Mouse (Mus musculus): ENCODE results near the gene Sobp. TPM values are rescaled to one million over a fixed set of nuclear protein-coding genes. Genes with fewer than 3 reads are reported as not detected.

Gene Sobp
- polyA plus RNA-seq, 1 experiment from 2014 or later = 12.4 TPM

DNA sequence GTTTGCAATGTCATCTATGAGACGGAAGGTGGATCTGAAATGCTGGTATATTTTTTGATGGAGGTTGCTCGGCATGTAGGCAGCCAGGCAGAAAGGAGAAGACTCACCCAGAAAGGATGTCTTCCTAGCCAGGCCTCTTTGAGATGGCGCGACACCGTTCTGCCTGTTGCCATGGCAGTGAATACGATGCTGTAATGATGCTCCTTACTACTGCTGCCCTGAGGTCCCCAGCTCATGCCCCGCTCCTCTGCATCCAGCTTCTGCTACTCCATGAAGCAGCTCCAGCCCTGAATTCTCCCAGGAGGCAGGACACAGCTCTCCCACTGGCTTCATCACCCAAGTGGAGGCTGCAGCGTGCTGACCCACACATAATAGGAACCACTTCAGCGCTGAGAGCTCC is 183.3 kb downstream of the Sobp start:
- Histone ChIP-seq H3K9me3 (replicated peaks; ENCODE audit: control insufficient read depth, low read length, poor library complexity, severe bottlenecking) (no peaks in the 10 kb centered on the region), H3K27me3 (ENCODE audit: control insufficient read depth, insufficient read depth, low read depth, low read length) (no peaks in the 10 kb centered on the region), H3K4me2 (ENCODE audit: low read length) (no peak overlapping the region), H3K36me3 (ENCODE audit: control insufficient read depth, insufficient read depth, low read length) (no peaks in the 10 kb centered on the region), H3K4me1 (ENCODE audit: control insufficient read depth, insufficient read depth, low read length) (peaks cover 9% of the 10 kb centered on the region), H3K27ac (ENCODE audit: low read length) (0 out of 2 replicates have a peak overlapping the region, but pooled peaks have one; percentile 5), H3K4me3 (ENCODE audit: low read depth, low read length) (no peak overlapping the region), H3K9ac (ENCODE audit: low read depth, low read length) (no peak overlapping the region)
- 38% methylated on average over 9 of the region's 9 CpGs for WGBS
- peak; percentile 66; the same call in 1 of the 2 replicates for ATAC-seq

DNA sequence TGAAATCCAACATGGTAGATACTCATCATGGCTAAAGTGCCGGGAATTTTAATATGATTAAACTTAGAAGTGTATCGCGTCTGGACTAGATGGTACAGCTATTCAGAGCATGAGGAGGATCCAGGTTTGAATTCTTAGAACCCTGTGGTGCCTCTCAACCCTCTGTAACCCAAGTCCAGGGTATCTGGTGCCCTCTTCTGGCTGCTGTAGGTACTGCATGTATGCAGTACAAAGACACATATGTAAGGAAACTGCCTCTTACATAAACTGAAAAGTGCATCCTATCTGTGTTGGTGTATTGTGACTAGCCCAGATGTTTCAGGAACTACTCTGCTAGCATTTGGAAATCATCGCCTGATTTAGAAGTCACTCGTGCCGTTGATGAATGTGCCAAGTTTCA is 184.4 kb downstream of the Sobp start:
- Histone ChIP-seq H3K36me3 (ENCODE audit: control insufficient read depth, insufficient read depth, low read length) (no peaks in the 10 kb centered on the region), H3K27ac (ENCODE audit: low read length) (no peak overlapping the region), H3K9ac (ENCODE audit: low read depth, low read length) (no peak overlapping the region), H3K27me3 (ENCODE audit: control insufficient read depth, insufficient read depth, low read depth, low read length) (no peaks in the 10 kb centered on the region), H3K4me1 (ENCODE audit: control insufficient read depth, insufficient read depth, low read length) (peaks cover 9% of the 10 kb centered on the region), H3K4me2 (ENCODE audit: low read length) (no peak overlapping the region), H3K4me3 (ENCODE audit: low read depth, low read length) (no peak overlapping the region), H3K9me3 (replicated peaks; ENCODE audit: control insufficient read depth, low read length, poor library complexity, severe bottlenecking) (no peaks in the 10 kb centered on the region)
- WGBS = 30% methylated on average over 6 of the region's 6 CpGs
- no peak for ATAC-seq

DNA sequence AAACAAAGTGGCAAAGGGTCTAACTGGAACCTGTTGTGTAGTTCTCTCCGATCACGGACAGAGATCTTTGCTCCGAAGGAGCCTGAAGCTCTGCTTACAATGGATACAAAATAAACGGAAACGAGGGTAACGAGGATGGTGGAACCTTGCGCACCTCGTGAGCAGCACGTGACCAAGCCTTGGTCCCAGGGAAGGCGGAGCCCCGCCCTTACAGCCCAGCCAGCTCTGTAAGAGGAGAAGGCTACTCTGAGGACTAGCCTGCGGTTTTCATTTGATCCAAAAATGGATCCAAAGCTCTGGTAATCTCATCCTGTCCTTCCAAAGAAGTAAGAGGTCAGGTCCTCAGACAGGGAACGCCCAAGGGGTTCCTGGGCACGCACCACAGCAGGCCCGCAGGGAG is 185.7 kb downstream of the Sobp start:
- Histone ChIP-seq H3K36me3 (ENCODE audit: control insufficient read depth, insufficient read depth, low read length) (no peaks in the 10 kb centered on the region), H3K27me3 (ENCODE audit: control insufficient read depth, insufficient read depth, low read depth, low read length) (no peaks in the 10 kb centered on the region), H3K4me3 (ENCODE audit: low read depth, low read length) (no peak overlapping the region), H3K27ac (ENCODE audit: low read length) (no peak overlapping the region), H3K9ac (ENCODE audit: low read depth, low read length) (no peak overlapping the region), H3K4me2 (ENCODE audit: low read length) (no peak overlapping the region), H3K4me1 (ENCODE audit: control insufficient read depth, insufficient read depth, low read length) (peaks cover 6% of the 10 kb centered on the region; the same call in 1 of the 2 replicates), H3K9me3 (replicated peaks; ENCODE audit: control insufficient read depth, low read length, poor library complexity, severe bottlenecking) (no peaks in the 10 kb centered on the region)
- no peak for ATAC-seq
- 60% methylated on average over 15 of the region's 15 CpGs for WGBS

DNA sequence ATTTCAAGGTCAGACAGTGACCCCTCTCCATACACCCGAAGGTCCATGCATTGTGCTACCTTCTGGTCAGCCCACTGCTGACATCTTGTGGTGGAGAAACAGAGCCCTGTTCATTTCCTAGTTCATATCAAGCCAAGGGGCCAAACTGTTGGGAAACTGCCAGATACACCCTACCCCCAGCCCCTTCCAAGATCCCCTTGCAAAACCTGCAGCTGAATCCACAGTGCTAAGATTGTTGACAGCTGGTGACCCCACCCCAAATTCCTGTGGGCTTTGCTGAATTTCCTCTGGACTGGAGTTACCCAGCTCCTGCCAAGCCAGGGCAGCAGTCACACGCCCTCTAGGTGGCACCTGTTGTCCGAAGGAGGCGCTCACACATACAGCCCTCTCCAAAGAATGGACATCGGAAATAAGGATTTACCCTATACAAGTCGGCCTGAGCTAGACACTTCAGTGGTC is 186.7 kb downstream of the Sobp start:
- WGBS = 15% methylated on average over 6 of the region's 6 CpGs
- peaks cover 6% of the 10 kb centered on the region; the same call in 1 of the 2 replicates for H3K4me1 ChIP-seq (ENCODE audit: control insufficient read depth, insufficient read depth, low read length)
- peak; percentile 55; the same call in 1 of the 2 replicates for ATAC-seq
- H3K27me3 ChIP-seq (ENCODE audit: control insufficient read depth, insufficient read depth, low read depth, low read length) = no peaks in the 10 kb centered on the region
- H3K4me3 ChIP-seq (ENCODE audit: low read depth, low read length) = no peak overlapping the region
- H3K4me2 ChIP-seq (ENCODE audit: low read length) = no peak overlapping the region
- H3K27ac ChIP-seq (ENCODE audit: low read length) = no peak overlapping the region
- no peaks in the 10 kb centered on the region for H3K9me3 ChIP-seq (replicated peaks; ENCODE audit: control insufficient read depth, low read length, poor library complexity, severe bottlenecking)
- H3K36me3 ChIP-seq (ENCODE audit: control insufficient read depth, insufficient read depth, low read length) = no peaks in the 10 kb centered on the region
- no peak overlapping the region for H3K9ac ChIP-seq (ENCODE audit: low read depth, low read length)

DNA sequence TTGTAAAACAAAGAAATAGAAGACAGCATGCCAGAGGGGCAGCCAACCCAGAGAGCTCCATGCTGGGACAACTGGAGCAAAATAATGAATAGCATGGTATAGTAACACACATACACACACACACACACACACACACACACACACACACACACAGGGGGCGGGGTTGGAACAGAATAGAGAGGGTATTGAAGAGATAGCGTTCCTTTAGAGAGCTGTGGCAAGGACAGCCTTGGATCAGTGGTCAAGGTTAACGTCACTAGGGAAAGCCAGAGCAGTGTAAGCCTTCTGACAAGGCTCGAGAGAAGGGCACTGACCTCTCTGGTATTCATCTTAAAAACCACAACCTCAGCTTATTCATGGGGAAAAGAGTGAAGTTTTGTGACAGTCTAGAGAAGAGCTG is 189.4 kb downstream of the Sobp start:
- Histone ChIP-seq H3K4me1 (ENCODE audit: control insufficient read depth, insufficient read depth, low read length) (no peaks in the 10 kb centered on the region), H3K27ac (ENCODE audit: low read length) (no peak overlapping the region), H3K4me2 (ENCODE audit: low read length) (no peak overlapping the region), H3K4me3 (ENCODE audit: low read depth, low read length) (no peak overlapping the region), H3K36me3 (ENCODE audit: control insufficient read depth, insufficient read depth, low read length) (no peaks in the 10 kb centered on the region), H3K27me3 (ENCODE audit: control insufficient read depth, insufficient read depth, low read depth, low read length) (no peaks in the 10 kb centered on the region), H3K9ac (ENCODE audit: low read depth, low read length) (no peak overlapping the region), H3K9me3 (replicated peaks; ENCODE audit: control insufficient read depth, low read length, poor library complexity, severe bottlenecking) (no peaks in the 10 kb centered on the region)
- 60% methylated on average over 4 of the region's 4 CpGs for WGBS
- ATAC-seq = no peak

DNA sequence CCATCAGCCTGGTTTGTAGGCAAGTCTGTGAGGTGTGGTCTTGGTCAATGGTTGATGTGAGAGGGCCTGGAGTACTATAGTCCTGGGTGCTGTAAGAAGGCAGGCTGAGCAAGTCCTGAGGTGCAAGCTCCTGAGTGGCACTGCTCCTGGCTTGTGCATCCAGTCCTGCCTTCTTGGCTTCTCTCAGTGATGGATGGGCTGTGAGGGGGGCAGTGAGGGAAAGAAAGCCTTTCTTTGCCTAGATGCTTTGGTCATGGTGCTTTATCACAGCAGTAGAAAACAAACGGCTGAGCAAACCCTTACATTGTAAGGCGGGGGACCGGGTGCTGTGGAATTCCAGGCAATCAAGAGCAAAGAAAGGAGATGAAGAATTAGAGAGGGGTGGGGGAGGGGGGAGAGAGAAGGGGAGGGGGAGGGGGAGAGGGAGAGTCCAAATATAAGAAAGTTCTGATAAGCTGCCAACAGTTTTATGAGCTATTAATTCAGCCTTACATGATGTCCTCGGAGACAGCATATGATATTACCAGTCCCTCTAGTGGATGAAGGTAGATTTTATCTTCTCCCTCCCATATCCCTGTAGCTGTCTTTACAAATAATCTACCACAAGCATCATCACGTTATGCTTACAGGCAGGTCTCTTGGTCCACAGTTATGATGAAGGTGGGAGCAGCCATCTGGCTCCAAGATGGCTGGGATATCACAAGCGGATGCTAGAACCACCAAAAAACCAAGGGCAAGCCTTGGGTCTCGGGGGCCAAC is 193.2 kb downstream of the Sobp start:
- Histone ChIP-seq H3K4me3 (ENCODE audit: low read depth, low read length) (no peak overlapping the region), H3K27me3 (ENCODE audit: control insufficient read depth, insufficient read depth, low read depth, low read length) (no peaks in the 10 kb centered on the region), H3K4me1 (ENCODE audit: control insufficient read depth, insufficient read depth, low read length) (no peaks in the 10 kb centered on the region), H3K36me3 (ENCODE audit: control insufficient read depth, insufficient read depth, low read length) (no peaks in the 10 kb centered on the region), H3K4me2 (ENCODE audit: low read length) (no peak overlapping the region), H3K27ac (ENCODE audit: low read length) (no peak overlapping the region), H3K9me3 (replicated peaks; ENCODE audit: control insufficient read depth, low read length, poor library complexity, severe bottlenecking) (no peaks in the 10 kb centered on the region), H3K9ac (ENCODE audit: low read depth, low read length) (no peak overlapping the region)
- no peak for ATAC-seq
- 61% methylated on average over 7 of the region's 7 CpGs for WGBS

DNA sequence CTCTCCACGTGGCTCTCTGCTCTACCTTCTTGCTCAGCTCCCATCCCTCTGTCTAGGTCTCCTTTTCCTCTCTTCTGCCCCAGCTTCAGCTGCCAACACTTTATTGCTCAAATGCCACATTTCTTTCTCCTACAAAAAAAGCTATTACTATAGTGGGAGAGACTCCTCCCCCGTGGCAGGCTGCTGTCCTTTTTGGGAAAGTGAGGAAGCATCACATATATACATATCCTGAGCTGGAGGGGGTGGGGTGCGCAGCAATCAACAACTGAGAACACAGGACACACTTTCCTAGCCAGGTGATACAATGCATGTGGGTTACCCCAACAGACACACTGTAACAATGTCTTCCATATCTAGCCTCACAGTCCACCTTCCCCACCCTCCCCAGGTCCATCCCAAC is 196.0 kb downstream of the Sobp start:
- Histone ChIP-seq H3K9ac (ENCODE audit: low read depth, low read length) (no peak overlapping the region), H3K4me3 (ENCODE audit: low read depth, low read length) (no peak overlapping the region), H3K4me1 (ENCODE audit: control insufficient read depth, insufficient read depth, low read length) (no peaks in the 10 kb centered on the region), H3K9me3 (replicated peaks; ENCODE audit: control insufficient read depth, low read length, poor library complexity, severe bottlenecking) (no peaks in the 10 kb centered on the region), H3K4me2 (ENCODE audit: low read length) (no peak overlapping the region), H3K27ac (ENCODE audit: low read length) (no peak overlapping the region), H3K27me3 (ENCODE audit: control insufficient read depth, insufficient read depth, low read depth, low read length) (no peaks in the 10 kb centered on the region), H3K36me3 (ENCODE audit: control insufficient read depth, insufficient read depth, low read length) (no peaks in the 10 kb centered on the region)
- ATAC-seq = no peak
- WGBS = 60% methylated on average over 3 of the region's 3 CpGs

DNA sequence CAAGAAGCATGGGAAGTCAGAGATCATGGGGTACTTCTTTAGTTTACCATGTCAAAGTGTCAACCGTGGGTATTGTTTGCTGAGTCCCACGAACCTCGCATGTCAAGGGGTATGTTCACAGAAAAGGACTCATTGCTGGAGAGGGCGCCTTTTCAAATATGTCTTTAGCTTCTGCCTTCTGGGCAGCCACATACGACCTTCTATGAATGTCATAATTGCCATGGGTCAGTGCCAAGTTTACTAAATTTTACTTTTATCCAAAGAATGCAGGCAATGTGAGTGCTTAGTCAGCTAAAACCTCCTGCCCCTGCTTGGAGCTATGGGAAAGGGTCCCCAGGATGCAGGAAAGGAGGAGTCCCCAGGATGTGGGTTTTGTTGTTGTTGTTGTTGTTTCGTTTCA is 197.8 kb downstream of the Sobp start:
- no peaks in the 10 kb centered on the region for H3K36me3 ChIP-seq (ENCODE audit: control insufficient read depth, insufficient read depth, low read length)
- WGBS = 83% methylated on average over 6 of the region's 6 CpGs
- no peak overlapping the region for H3K4me2 ChIP-seq (ENCODE audit: low read length)
- H3K9me3 ChIP-seq (replicated peaks; ENCODE audit: control insufficient read depth, low read length, poor library complexity, severe bottlenecking) = no peaks in the 10 kb centered on the region
- no peaks in the 10 kb centered on the region for H3K27me3 ChIP-seq (ENCODE audit: control insufficient read depth, insufficient read depth, low read depth, low read length)
- ATAC-seq = no peak
- H3K9ac ChIP-seq (ENCODE audit: low read depth, low read length) = no peak overlapping the region
- H3K27ac ChIP-seq (ENCODE audit: low read length) = no peak overlapping the region
- H3K4me3 ChIP-seq (ENCODE audit: low read depth, low read length) = no peak overlapping the region
- no peaks in the 10 kb centered on the region for H3K4me1 ChIP-seq (ENCODE audit: control insufficient read depth, insufficient read depth, low read length)

DNA sequence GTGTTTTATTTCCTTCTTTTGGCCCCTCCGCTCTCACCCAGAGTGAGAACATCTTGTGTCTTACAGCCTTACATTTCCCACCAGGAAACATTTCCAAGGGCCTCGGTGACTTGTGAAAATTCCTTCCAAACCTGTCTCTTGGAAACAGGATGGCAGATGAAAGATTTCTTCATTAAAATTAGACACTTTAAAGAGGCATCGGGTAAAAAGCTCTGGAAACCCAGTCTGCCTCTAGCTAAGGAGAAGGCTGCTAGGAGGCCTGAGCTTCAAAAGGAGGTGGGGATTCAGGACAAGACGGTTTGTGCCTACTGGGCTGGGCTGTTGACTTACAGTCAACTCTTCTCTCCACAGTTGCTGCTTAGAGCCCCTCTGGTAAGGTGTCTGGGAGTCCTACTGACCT is 200.8 kb downstream of the Sobp start:
- 45% methylated on average over 4 of the region's 4 CpGs for WGBS
- Histone ChIP-seq H3K9me3 (replicated peaks; ENCODE audit: control insufficient read depth, low read length, poor library complexity, severe bottlenecking) (no peaks in the 10 kb centered on the region), H3K27ac (ENCODE audit: low read length) (no peak overlapping the region), H3K27me3 (ENCODE audit: control insufficient read depth, insufficient read depth, low read depth, low read length) (no peaks in the 10 kb centered on the region), H3K4me1 (ENCODE audit: control insufficient read depth, insufficient read depth, low read length) (peaks cover 4% of the 10 kb centered on the region; the same call in 1 of the 2 replicates), H3K9ac (ENCODE audit: low read depth, low read length) (no peak overlapping the region), H3K36me3 (ENCODE audit: control insufficient read depth, insufficient read depth, low read length) (no peaks in the 10 kb centered on the region), H3K4me3 (ENCODE audit: low read depth, low read length) (no peak overlapping the region), H3K4me2 (ENCODE audit: low read length) (no peak overlapping the region)
- ATAC-seq = no peak

Data from midbrain, embryonic 16.5 days (tissue).